Mouse (Mus musculus): ENCODE results near the gene Acacb. TPM values are rescaled to one million over a fixed set of nuclear protein-coding genes. Genes with fewer than 3 reads are reported as not detected.

Acacb gene
- polyA plus RNA-seq, 1 experiment from 2014 or later = 3.6 TPM

- H3K4me3 ChIP-seq (ENCODE audit: low read depth, low read length) = no peak overlapping the region
- H3K9me3 ChIP-seq (replicated peaks; ENCODE audit: control insufficient read depth, low read length) = no peaks in the 10 kb centered on the region
- ATAC-seq (replicated peaks; ENCODE audit: insufficient number of reproducible peaks, low FRiP score, low TSS enrichment, low read depth) = no peak
- H3K36me3 ChIP-seq (replicated peaks; ENCODE audit: control insufficient read depth, insufficient read depth, low read depth, low read length) = no peaks in the 10 kb centered on the region
- DNase-seq (ENCODE audit: low spot score) = no peak
- H3K4me2 ChIP-seq (ENCODE audit: low read depth, low read length) = no peak overlapping the region
- 53% methylated on average over 7 of the region's 7 CpGs for WGBS
- no peaks in the 10 kb centered on the region for H3K4me1 ChIP-seq (ENCODE audit: control insufficient read depth, insufficient read depth, low read length)
- no peaks in the 10 kb centered on the region for H3K27me3 ChIP-seq (ENCODE audit: control insufficient read depth, insufficient read depth, low read length)
- H3K9ac ChIP-seq (replicated peaks; ENCODE audit: low read length) = no peak overlapping the region
- no peak overlapping the region for H3K27ac ChIP-seq (replicated peaks; ENCODE audit: low read depth, low read length)
Measured at GRCm38 (mm10) chr5:114157236-114157635, 10.9 kb downstream of the Acacb start.

GRCm38 (mm10) chr5:114161424-114161823 lies 15.1 kb downstream of the Acacb start:
- Histone ChIP-seq H3K9me3 (replicated peaks; ENCODE audit: control insufficient read depth, low read length) (no peaks in the 10 kb centered on the region), H3K36me3 (replicated peaks; ENCODE audit: control insufficient read depth, insufficient read depth, low read depth, low read length) (no peaks in the 10 kb centered on the region), H3K4me2 (ENCODE audit: low read depth, low read length) (no peak overlapping the region), H3K4me3 (ENCODE audit: low read depth, low read length) (no peak overlapping the region), H3K9ac (replicated peaks; ENCODE audit: low read length) (no peak overlapping the region), H3K27me3 (ENCODE audit: control insufficient read depth, insufficient read depth, low read length) (no peaks in the 10 kb centered on the region), H3K27ac (replicated peaks; ENCODE audit: low read depth, low read length) (no peak overlapping the region), H3K4me1 (ENCODE audit: control insufficient read depth, insufficient read depth, low read length) (no peaks in the 10 kb centered on the region)
- 80% methylated on average over 6 of the region's 6 CpGs for WGBS
- ATAC-seq (replicated peaks; ENCODE audit: insufficient number of reproducible peaks, low FRiP score, low TSS enrichment, low read depth) (no peak), DNase-seq (ENCODE audit: low spot score) (no peak)

GRCm38 (mm10) chr5:114162106-114162815 lies 15.9 kb downstream of the Acacb start:
- no peak overlapping the region for H3K4me2 ChIP-seq (ENCODE audit: low read depth, low read length)

GRCm38 (mm10) chr5:114163117-114163696 lies 16.9 kb downstream of the Acacb start:
- H3K4me1 ChIP-seq (ENCODE audit: control insufficient read depth, insufficient read depth, low read length) = no peaks in the 10 kb centered on the region
- ATAC-seq (replicated peaks; ENCODE audit: insufficient number of reproducible peaks, low FRiP score, low TSS enrichment, low read depth) = no peak
- no peaks in the 10 kb centered on the region for H3K27me3 ChIP-seq (ENCODE audit: control insufficient read depth, insufficient read depth, low read length)
- H3K36me3 ChIP-seq (replicated peaks; ENCODE audit: control insufficient read depth, insufficient read depth, low read depth, low read length) = no peaks in the 10 kb centered on the region
- 78% methylated on average over 6 of the region's 6 CpGs for WGBS
- no peak overlapping the region for H3K4me2 ChIP-seq (ENCODE audit: low read depth, low read length)
- H3K27ac ChIP-seq (replicated peaks; ENCODE audit: low read depth, low read length) = no peak overlapping the region
- no peak for DNase-seq (ENCODE audit: low spot score)
- H3K9me3 ChIP-seq (replicated peaks; ENCODE audit: control insufficient read depth, low read length) = no peaks in the 10 kb centered on the region
- H3K4me3 ChIP-seq (ENCODE audit: low read depth, low read length) = no peak overlapping the region
- no peak overlapping the region for H3K9ac ChIP-seq (replicated peaks; ENCODE audit: low read length)

More at GRCm38 (mm10) chr5:114162106-114162815, 15.9 kb downstream of the Acacb start:
- Histone ChIP-seq H3K4me1 (ENCODE audit: control insufficient read depth, insufficient read depth, low read length) (no peaks in the 10 kb centered on the region), H3K27me3 (ENCODE audit: control insufficient read depth, insufficient read depth, low read length) (no peaks in the 10 kb centered on the region), H3K9me3 (replicated peaks; ENCODE audit: control insufficient read depth, low read length) (no peaks in the 10 kb centered on the region), H3K4me3 (ENCODE audit: low read depth, low read length) (no peak overlapping the region), H3K9ac (replicated peaks; ENCODE audit: low read length) (no peak overlapping the region), H3K36me3 (replicated peaks; ENCODE audit: control insufficient read depth, insufficient read depth, low read depth, low read length) (no peaks in the 10 kb centered on the region), H3K27ac (replicated peaks; ENCODE audit: low read depth, low read length) (no peak overlapping the region)
- WGBS = 56% methylated on average over 12 of the region's 12 CpGs
- ATAC-seq (replicated peaks; ENCODE audit: insufficient number of reproducible peaks, low FRiP score, low TSS enrichment, low read depth) (no peak), DNase-seq (ENCODE audit: low spot score) (no peak)

- Histone ChIP-seq H3K4me3 (ENCODE audit: low read depth, low read length) (no peak overlapping the region), H3K27me3 (ENCODE audit: control insufficient read depth, insufficient read depth, low read length) (no peaks in the 10 kb centered on the region), H3K27ac (replicated peaks; ENCODE audit: low read depth, low read length) (no peak overlapping the region), H3K9ac (replicated peaks; ENCODE audit: low read length) (no peak overlapping the region), H3K4me1 (ENCODE audit: control insufficient read depth, insufficient read depth, low read length) (no peaks in the 10 kb centered on the region), H3K4me2 (ENCODE audit: low read depth, low read length) (no peak overlapping the region), H3K9me3 (replicated peaks; ENCODE audit: control insufficient read depth, low read length) (no peaks in the 10 kb centered on the region), H3K36me3 (replicated peaks; ENCODE audit: control insufficient read depth, insufficient read depth, low read depth, low read length) (no peaks in the 10 kb centered on the region)
- DNase-seq (ENCODE audit: low spot score) = no peak
- 83% methylated on average over 6 of the region's 7 CpGs for WGBS
- no peak for ATAC-seq (replicated peaks; ENCODE audit: insufficient number of reproducible peaks, low FRiP score, low TSS enrichment, low read depth)
Measured at GRCm38 (mm10) chr5:114170345-114170744, 24.0 kb downstream of the Acacb start.

- DNase-seq (ENCODE audit: low spot score) = no peak
- Histone ChIP-seq H3K9me3 (replicated peaks; ENCODE audit: control insufficient read depth, low read length) (no peaks in the 10 kb centered on the region), H3K4me1 (ENCODE audit: control insufficient read depth, insufficient read depth, low read length) (no peaks in the 10 kb centered on the region), H3K9ac (replicated peaks; ENCODE audit: low read length) (no peak overlapping the region), H3K36me3 (replicated peaks; ENCODE audit: control insufficient read depth, insufficient read depth, low read depth, low read length) (no peaks in the 10 kb centered on the region), H3K27me3 (ENCODE audit: control insufficient read depth, insufficient read depth, low read length) (no peaks in the 10 kb centered on the region), H3K4me2 (ENCODE audit: low read depth, low read length) (no peak overlapping the region), H3K4me3 (ENCODE audit: low read depth, low read length) (no peak overlapping the region), H3K27ac (replicated peaks; ENCODE audit: low read depth, low read length) (no peak overlapping the region)
- 94% methylated on average over 3 of the region's 3 CpGs for WGBS
- no peak for ATAC-seq (replicated peaks; ENCODE audit: insufficient number of reproducible peaks, low FRiP score, low TSS enrichment, low read depth)
Measured at GRCm38 (mm10) chr5:114172936-114173335, 26.6 kb downstream of the Acacb start.

GRCm38 (mm10) chr5:114173458-114173857 lies 27.1 kb downstream of the Acacb start:
- Histone ChIP-seq H3K36me3 (replicated peaks; ENCODE audit: control insufficient read depth, insufficient read depth, low read depth, low read length) (no peaks in the 10 kb centered on the region), H3K4me3 (ENCODE audit: low read depth, low read length) (no peak overlapping the region), H3K9ac (replicated peaks; ENCODE audit: low read length) (no peak overlapping the region), H3K4me1 (ENCODE audit: control insufficient read depth, insufficient read depth, low read length) (no peaks in the 10 kb centered on the region), H3K9me3 (replicated peaks; ENCODE audit: control insufficient read depth, low read length) (no peaks in the 10 kb centered on the region), H3K27ac (replicated peaks; ENCODE audit: low read depth, low read length) (no peak overlapping the region), H3K27me3 (ENCODE audit: control insufficient read depth, insufficient read depth, low read length) (no peaks in the 10 kb centered on the region), H3K4me2 (ENCODE audit: low read depth, low read length) (no peak overlapping the region)
- ATAC-seq (replicated peaks; ENCODE audit: insufficient number of reproducible peaks, low FRiP score, low TSS enrichment, low read depth) = no peak
- WGBS = 68% methylated on average over 7 of the region's 7 CpGs
- no peak for DNase-seq (ENCODE audit: low spot score)

- 33% methylated on average over 16 of the region's 16 CpGs for WGBS
- DNase-seq (ENCODE audit: low spot score) = no peak
- Histone ChIP-seq H3K9me3 (replicated peaks; ENCODE audit: control insufficient read depth, low read length) (no peaks in the 10 kb centered on the region), H3K4me1 (ENCODE audit: control insufficient read depth, insufficient read depth, low read length) (no peaks in the 10 kb centered on the region), H3K27me3 (ENCODE audit: control insufficient read depth, insufficient read depth, low read length) (no peaks in the 10 kb centered on the region), H3K27ac (replicated peaks; ENCODE audit: low read depth, low read length) (no peak overlapping the region), H3K4me2 (ENCODE audit: low read depth, low read length) (no peak overlapping the region), H3K4me3 (ENCODE audit: low read depth, low read length) (no peak overlapping the region), H3K9ac (replicated peaks; ENCODE audit: low read length) (no peak overlapping the region), H3K36me3 (replicated peaks; ENCODE audit: control insufficient read depth, insufficient read depth, low read depth, low read length) (no peaks in the 10 kb centered on the region)
- no peak for ATAC-seq (replicated peaks; ENCODE audit: insufficient number of reproducible peaks, low FRiP score, low TSS enrichment, low read depth)
Measured at GRCm38 (mm10) chr5:114173877-114174581, 27.7 kb downstream of the Acacb start.
